Mouse (Mus musculus): ENCODE results near the gene Gm10134. TPM values are rescaled to one million over a fixed set of nuclear protein-coding genes. Genes with fewer than 3 reads are reported as not detected.

Gene Gm10134
- total RNA-seq, 4 experiments from 2014 or later: 1.7 to 3.6 TPM; not detected in 2

- no peak for DNase-seq (ENCODE audit: low spot score in 2 of 2)
These were observed 24.4 kb downstream of the Gm10134 start for GRCm38 (mm10) chr2:28530311-28530710.

- DNase-seq (ENCODE audit: low spot score in 2 of 2): peak in 1 of 2 experiments; percentile 90
These were observed 27.3 kb downstream of the Gm10134 start for GRCm38 (mm10) chr2:28532938-28533771.

GRCm38 (mm10) chr2:28533901-28534435, 28.1 kb downstream of the Gm10134 start:
- DNase-seq (ENCODE audit: low spot score in 2 of 2): no peak

GRCm38 (mm10) chr2:28534436-28535262, 28.8 kb downstream of the Gm10134 start:
- no peak for DNase-seq (ENCODE audit: low spot score in 2 of 2)

GRCm38 (mm10) chr2:28535263-28535540, 29.3 kb downstream of the Gm10134 start:
- no peak for DNase-seq (ENCODE audit: low spot score in 2 of 2)

- peak in 1 of 2 experiments; percentile 79 for DNase-seq (ENCODE audit: low spot score in 2 of 2)
These were observed 29.8 kb downstream of the Gm10134 start for GRCm38 (mm10) chr2:28535650-28536049.

GRCm38 (mm10) chr2:28536166-28536565, 30.3 kb downstream of the Gm10134 start:
- no peak for DNase-seq (ENCODE audit: low spot score in 2 of 2)

GRCm38 (mm10) chr2:28536766-28537633, 31.1 kb downstream of the Gm10134 start:
- no peak for DNase-seq (ENCODE audit: low spot score in 2 of 2)

- DNase-seq (ENCODE audit: low spot score in 2 of 2): no peak
These were observed 31.7 kb downstream of the Gm10134 start for GRCm38 (mm10) chr2:28537634-28537920.

- peak in 1 of 2 experiments; percentile 58 for DNase-seq (ENCODE audit: low spot score in 2 of 2)
These were observed 32.3 kb downstream of the Gm10134 start for GRCm38 (mm10) chr2:28537995-28538816.

- no peak for DNase-seq (ENCODE audit: low spot score in 2 of 2)
These were observed 32.9 kb downstream of the Gm10134 start for GRCm38 (mm10) chr2:28538817-28539128.

GRCm38 (mm10) chr2:28539206-28539605, 33.3 kb downstream of the Gm10134 start:
- DNase-seq (ENCODE audit: low spot score in 2 of 2): peak in 1 of 2 experiments; percentile 87

GRCm38 (mm10) chr2:28539949-28540348, 34.1 kb downstream of the Gm10134 start:
- DNase-seq (ENCODE audit: low spot score in 2 of 2): no peak

GRCm38 (mm10) chr2:28540587-28541227, 34.8 kb downstream of the Gm10134 start:
- DNase-seq (ENCODE audit: low spot score in 2 of 2): no peak

GRCm38 (mm10) chr2:28543894-28544293, 38.0 kb downstream of the Gm10134 start:
- DNase-seq (ENCODE audit: low spot score in 2 of 2): no peak

GRCm38 (mm10) chr2:28545976-28546375, 40.1 kb downstream of the Gm10134 start:
- DNase-seq (ENCODE audit: low spot score in 2 of 2): no peak

GRCm38 (mm10) chr2:28546560-28546959, 40.7 kb downstream of the Gm10134 start:
- DNase-seq (ENCODE audit: low spot score in 2 of 2): no peak

- no peak for DNase-seq (ENCODE audit: low spot score in 2 of 2)
These were observed 41.6 kb downstream of the Gm10134 start for GRCm38 (mm10) chr2:28547237-28548172.

GRCm38 (mm10) chr2:28549157-28549556, 43.3 kb downstream of the Gm10134 start:
- DNase-seq (ENCODE audit: low spot score in 2 of 2): no peak

Measured in left cerebral cortex, adult 8-10 months (tissue).